Mouse (Mus musculus): ENCODE data around the gene Hes2. TPM values are rescaled to one million over a fixed set of nuclear protein-coding genes. Genes with fewer than 3 reads are reported as not detected.

Hes2 gene
- polyA plus RNA-seq, 1 experiment from 2014 or later = not detected

GRCm38 (mm10) chr4:152138497-152139260, 20.0 kb upstream of the Hes2 start:
- Histone ChIP-seq H3K9me3 (ENCODE audit: control insufficient read depth, low read length) (no peaks in the 10 kb centered on the region), H3K4me3 (ENCODE audit: low read depth, low read length) (peak overlapping the region; percentile 32), H3K4me2 (ENCODE audit: low read depth, low read length) (peak overlapping the region; percentile 54), H3K27ac (ENCODE audit: low read depth, low read length) (no peak overlapping the region), H3K36me3 (ENCODE audit: control insufficient read depth, insufficient read depth, low read length) (no peaks in the 10 kb centered on the region), H3K9ac (replicated peaks; ENCODE audit: low read depth, low read length) (no peak overlapping the region), H3K4me1 (ENCODE audit: control insufficient read depth, insufficient read depth, low read length) (peaks cover 8% of the 10 kb centered on the region; the same call in 1 of the 2 replicates), H3K27me3 (ENCODE audit: control insufficient read depth, insufficient read depth, low read length) (peaks cover 10% of the 10 kb centered on the region)
- WGBS = 3% methylated on average over 49 of the region's 51 CpGs
- ATAC-seq (ENCODE audit: low read depth) = peak; percentile 73

- H3K9me3 ChIP-seq (ENCODE audit: control insufficient read depth, low read length) = no peaks in the 10 kb centered on the region
- no peak overlapping the region for H3K4me2 ChIP-seq (ENCODE audit: low read depth, low read length)
- no peak for ATAC-seq (ENCODE audit: low read depth)
- 33% methylated on average over 6 of the region's 6 CpGs for WGBS
- no peak overlapping the region for H3K4me3 ChIP-seq (ENCODE audit: low read depth, low read length)
- H3K4me1 ChIP-seq (ENCODE audit: control insufficient read depth, insufficient read depth, low read length) = peaks cover 8% of the 10 kb centered on the region; the same call in 1 of the 2 replicates
- no peak overlapping the region for H3K9ac ChIP-seq (replicated peaks; ENCODE audit: low read depth, low read length)
- H3K27ac ChIP-seq (ENCODE audit: low read depth, low read length) = no peak overlapping the region
- no peaks in the 10 kb centered on the region for H3K36me3 ChIP-seq (ENCODE audit: control insufficient read depth, insufficient read depth, low read length)
- H3K27me3 ChIP-seq (ENCODE audit: control insufficient read depth, insufficient read depth, low read length) = peaks cover 5% of the 10 kb centered on the region
These were observed 18.2 kb upstream of the Hes2 start for GRCm38 (mm10) chr4:152140441-152140840.

- Histone ChIP-seq H3K27ac (ENCODE audit: low read depth, low read length) (no peak overlapping the region), H3K9me3 (ENCODE audit: control insufficient read depth, low read length) (no peaks in the 10 kb centered on the region), H3K9ac (replicated peaks; ENCODE audit: low read depth, low read length) (no peak overlapping the region), H3K4me2 (ENCODE audit: low read depth, low read length) (no peak overlapping the region), H3K36me3 (ENCODE audit: control insufficient read depth, insufficient read depth, low read length) (no peaks in the 10 kb centered on the region), H3K27me3 (ENCODE audit: control insufficient read depth, insufficient read depth, low read length) (peaks cover 5% of the 10 kb centered on the region), H3K4me3 (ENCODE audit: low read depth, low read length) (no peak overlapping the region), H3K4me1 (ENCODE audit: control insufficient read depth, insufficient read depth, low read length) (peaks cover 8% of the 10 kb centered on the region; the same call in 1 of the 2 replicates)
- WGBS = 59% methylated on average over 8 of the region's 8 CpGs
- no peak for ATAC-seq (ENCODE audit: low read depth)
These were observed 17.0 kb upstream of the Hes2 start for GRCm38 (mm10) chr4:152141521-152142135.

DNA sequence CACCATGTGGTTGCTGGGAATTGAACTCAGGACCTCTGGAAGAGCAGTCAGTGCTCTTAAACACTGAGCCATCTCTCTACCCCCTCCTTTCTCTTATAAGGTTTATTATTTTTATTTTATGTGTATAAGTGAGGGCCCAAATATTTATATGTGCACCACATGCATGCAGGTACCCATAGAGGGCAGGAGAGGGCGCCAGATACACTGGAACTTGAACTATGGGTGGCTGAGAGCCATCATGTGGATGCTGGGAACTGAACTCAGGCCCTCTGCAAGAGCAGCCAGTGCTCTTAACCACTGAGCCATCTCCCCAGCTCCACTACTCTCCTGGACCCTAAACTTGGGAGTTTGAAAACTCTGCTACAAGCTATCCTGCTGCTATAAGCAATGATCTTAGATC, 15.0 kb upstream of the Hes2 start:
- ATAC-seq (ENCODE audit: low read depth) = no peak
- no peaks in the 10 kb centered on the region for H3K9me3 ChIP-seq (ENCODE audit: control insufficient read depth, low read length)
- no peak overlapping the region for H3K27ac ChIP-seq (ENCODE audit: low read depth, low read length)
- H3K4me3 ChIP-seq (ENCODE audit: low read depth, low read length) = no peak overlapping the region
- peaks cover 3% of the 10 kb centered on the region; the same call in 1 of the 2 replicates for H3K4me1 ChIP-seq (ENCODE audit: control insufficient read depth, insufficient read depth, low read length)
- no peaks in the 10 kb centered on the region for H3K36me3 ChIP-seq (ENCODE audit: control insufficient read depth, insufficient read depth, low read length)
- no peak overlapping the region for H3K9ac ChIP-seq (replicated peaks; ENCODE audit: low read depth, low read length)
- H3K27me3 ChIP-seq (ENCODE audit: control insufficient read depth, insufficient read depth, low read length) = peaks cover 3% of the 10 kb centered on the region
- WGBS = 46% methylated on average over 1 of the region's 1 CpGs
- H3K4me2 ChIP-seq (ENCODE audit: low read depth, low read length) = no peak overlapping the region

DNA sequence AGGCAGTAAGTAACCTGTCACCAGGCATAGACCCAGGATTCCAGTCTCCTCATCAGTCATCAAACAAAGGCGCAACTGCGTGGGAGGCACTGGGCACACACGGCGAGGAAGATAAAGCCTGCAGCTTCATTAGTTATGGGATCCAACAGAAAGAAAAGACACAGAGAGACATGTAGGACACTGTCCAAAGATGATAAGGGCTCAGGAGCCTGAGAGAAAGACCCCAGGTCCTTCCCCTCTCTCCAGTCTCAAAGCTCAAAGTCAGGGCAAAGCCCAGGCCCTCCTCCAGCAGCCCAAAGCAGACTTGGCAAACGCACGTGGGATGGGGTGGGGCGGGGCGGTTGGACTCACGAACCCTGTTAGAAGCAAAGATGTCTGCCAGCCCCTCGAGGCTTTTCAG, 13.2 kb upstream of the Hes2 start:
- no peak for ATAC-seq (ENCODE audit: low read depth)
- Histone ChIP-seq H3K4me3 (ENCODE audit: low read depth, low read length) (no peak overlapping the region), H3K27ac (ENCODE audit: low read depth, low read length) (no peak overlapping the region), H3K27me3 (ENCODE audit: control insufficient read depth, insufficient read depth, low read length) (0 out of 2 replicates have a peak, but pooled peaks cover 4% of the 10 kb centered on the region), H3K4me2 (ENCODE audit: low read depth, low read length) (no peak overlapping the region), H3K4me1 (ENCODE audit: control insufficient read depth, insufficient read depth, low read length) (no peaks in the 10 kb centered on the region), H3K9ac (replicated peaks; ENCODE audit: low read depth, low read length) (no peak overlapping the region), H3K9me3 (ENCODE audit: control insufficient read depth, low read length) (no peaks in the 10 kb centered on the region), H3K36me3 (ENCODE audit: control insufficient read depth, insufficient read depth, low read length) (no peaks in the 10 kb centered on the region)
- 65% methylated on average over 10 of the region's 10 CpGs for WGBS

GRCm38 (mm10) chr4:152146033-152146827, 12.4 kb upstream of the Hes2 start:
- 51% methylated on average over 11 of the region's 11 CpGs for WGBS
- Histone ChIP-seq H3K4me2 (ENCODE audit: low read depth, low read length) (no peak overlapping the region), H3K4me3 (ENCODE audit: low read depth, low read length) (no peak overlapping the region), H3K4me1 (ENCODE audit: control insufficient read depth, insufficient read depth, low read length) (no peaks in the 10 kb centered on the region), H3K27me3 (ENCODE audit: control insufficient read depth, insufficient read depth, low read length) (peaks cover 10% of the 10 kb centered on the region), H3K9ac (replicated peaks; ENCODE audit: low read depth, low read length) (no peak overlapping the region), H3K27ac (ENCODE audit: low read depth, low read length) (no peak overlapping the region), H3K9me3 (ENCODE audit: control insufficient read depth, low read length) (no peaks in the 10 kb centered on the region), H3K36me3 (ENCODE audit: control insufficient read depth, insufficient read depth, low read length) (no peaks in the 10 kb centered on the region)
- no peak for ATAC-seq (ENCODE audit: low read depth)

DNA sequence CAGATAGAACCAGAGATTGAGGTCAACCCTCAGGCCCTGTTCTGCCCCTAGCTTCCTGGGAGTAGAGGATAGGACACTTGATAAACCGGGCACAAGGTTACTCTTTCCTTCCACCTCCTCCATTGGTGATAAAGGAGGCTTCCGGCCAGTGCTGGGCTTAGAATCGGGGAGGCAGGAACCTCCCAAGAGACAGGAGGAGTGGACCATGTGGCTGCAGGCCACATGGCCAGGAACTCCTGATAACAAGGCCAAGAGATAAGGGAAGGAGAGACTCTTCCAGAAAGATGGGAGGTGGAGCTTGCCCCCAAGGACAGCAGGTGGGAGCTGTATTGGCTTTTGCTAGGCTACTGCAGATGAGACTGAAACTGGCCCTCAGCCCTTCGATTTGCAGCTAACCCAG, 8.1 kb upstream of the Hes2 start:
- Histone ChIP-seq H3K4me2 (ENCODE audit: low read depth, low read length) (no peak overlapping the region), H3K36me3 (ENCODE audit: control insufficient read depth, insufficient read depth, low read length) (no peaks in the 10 kb centered on the region), H3K27me3 (ENCODE audit: control insufficient read depth, insufficient read depth, low read length) (peaks cover 35% of the 10 kb centered on the region), H3K9ac (replicated peaks; ENCODE audit: low read depth, low read length) (no peak overlapping the region), H3K27ac (ENCODE audit: low read depth, low read length) (no peak overlapping the region), H3K4me1 (ENCODE audit: control insufficient read depth, insufficient read depth, low read length) (peaks cover 9% of the 10 kb centered on the region; the same call in 1 of the 2 replicates), H3K9me3 (ENCODE audit: control insufficient read depth, low read length) (no peaks in the 10 kb centered on the region), H3K4me3 (ENCODE audit: low read depth, low read length) (no peak overlapping the region)
- no peak for ATAC-seq (ENCODE audit: low read depth)
- 75% methylated on average over 4 of the region's 4 CpGs for WGBS

DNA sequence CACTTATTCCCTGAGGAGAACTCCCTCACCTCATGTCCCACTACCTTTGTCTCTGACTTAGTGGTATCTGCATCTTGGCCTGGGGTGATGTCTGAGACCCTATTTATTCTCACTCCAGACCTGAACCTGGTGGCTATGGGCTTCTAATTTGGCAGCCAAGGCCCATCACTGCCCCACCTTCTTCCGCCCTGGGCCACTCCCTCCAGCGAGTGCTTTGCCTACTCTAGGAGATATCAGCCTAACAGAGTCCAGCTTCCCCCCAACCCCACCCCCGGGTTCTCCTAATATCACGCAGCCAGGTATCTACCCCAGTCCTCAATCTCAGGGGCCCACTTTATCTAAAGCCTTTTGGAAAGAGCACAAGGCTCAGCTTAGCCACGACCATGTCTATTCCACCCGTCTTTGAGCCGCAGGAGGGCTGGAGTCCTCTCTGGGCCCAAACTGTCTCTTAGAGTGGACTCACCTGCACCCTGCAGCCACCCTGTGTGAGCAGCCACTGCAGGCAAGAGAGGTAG, 7.2 kb upstream of the Hes2 start:
- peak overlapping the region; percentile 38 for H3K4me2 ChIP-seq (ENCODE audit: low read depth, low read length)
- no peak overlapping the region for H3K27ac ChIP-seq (ENCODE audit: low read depth, low read length)
- H3K4me1 ChIP-seq (ENCODE audit: control insufficient read depth, insufficient read depth, low read length) = peaks cover 9% of the 10 kb centered on the region; the same call in 1 of the 2 replicates
- H3K36me3 ChIP-seq (ENCODE audit: control insufficient read depth, insufficient read depth, low read length) = no peaks in the 10 kb centered on the region
- 20% methylated on average over 7 of the region's 7 CpGs for WGBS
- peaks cover 35% of the 10 kb centered on the region for H3K27me3 ChIP-seq (ENCODE audit: control insufficient read depth, insufficient read depth, low read length)
- peak overlapping the region; percentile 25; the same call in 1 of the 2 replicates for H3K4me3 ChIP-seq (ENCODE audit: low read depth, low read length)
- no peak; the same call in 1 of the 2 replicates for ATAC-seq (ENCODE audit: low read depth)
- no peaks in the 10 kb centered on the region for H3K9me3 ChIP-seq (ENCODE audit: control insufficient read depth, low read length)
- no peak overlapping the region; the same call in 1 of the 2 replicates for H3K9ac ChIP-seq (replicated peaks; ENCODE audit: low read depth, low read length)

Measured in neural tube, embryonic 14.5 days (tissue).